Mouse (Mus musculus) erythroid progenitor cell, adult 5-6 weeks (primary cell): Measurements from ENCODE around the gene Tlx2. TPM values are rescaled to one million over a fixed set of nuclear protein-coding genes. Genes with fewer than 3 reads are reported as not detected.

Source experiments
- ATAC-seq: replicated peaks from 2 replicates; pipeline ENCODE4 v1.8.0; 2016; ENCODE audit warnings: moderate number of reproducible peaks, mild to moderate bottlenecking, moderate TSS enrichment, inconsistent platforms; ENCODE audit not compliant: poor library complexity, low FRiP score, severe bottlenecking
- total RNA-seq, 2 experiments: library from RNA; stranded (forward) in 1 of 2; stranded (reverse) in 1 of 2; fragments of 150-400 nt in 1 of 2; fragments of 186-747, 209-891 nt in 1 of 2; gene quantifications; 2 replicates each; pipeline versions ENCODE4 v1.2.3 to v1.2.4; 2015 to 2017; ENCODE audit warnings: low replicate concordance in 2 of 2

The Tlx2 gene
- total RNA-seq, 2 experiments from 2014 or later = not detected

DNA sequence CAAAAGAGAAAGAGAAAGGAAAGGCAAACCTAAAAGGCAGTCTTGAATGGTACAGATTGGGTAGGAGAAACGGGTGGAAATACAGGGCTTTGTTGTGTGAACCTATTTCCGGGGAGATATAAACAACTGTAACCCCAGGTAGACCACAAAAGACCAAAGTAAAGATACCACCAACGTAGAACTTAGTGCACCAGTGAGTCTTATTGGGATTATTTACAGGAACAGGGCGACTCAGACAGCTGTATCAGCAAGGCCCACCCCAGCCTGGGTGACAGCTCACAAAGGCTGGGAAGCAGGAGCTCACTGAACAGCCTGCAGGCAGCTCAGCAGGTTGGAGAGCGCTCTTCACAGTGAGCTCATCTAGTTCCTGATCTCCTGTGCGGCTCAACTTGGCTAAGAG lies 25.9 kb upstream of the Tlx2 start:
- ATAC-seq = 0 out of 2 replicates have a peak, but pooled peaks have one; percentile 32

DNA sequence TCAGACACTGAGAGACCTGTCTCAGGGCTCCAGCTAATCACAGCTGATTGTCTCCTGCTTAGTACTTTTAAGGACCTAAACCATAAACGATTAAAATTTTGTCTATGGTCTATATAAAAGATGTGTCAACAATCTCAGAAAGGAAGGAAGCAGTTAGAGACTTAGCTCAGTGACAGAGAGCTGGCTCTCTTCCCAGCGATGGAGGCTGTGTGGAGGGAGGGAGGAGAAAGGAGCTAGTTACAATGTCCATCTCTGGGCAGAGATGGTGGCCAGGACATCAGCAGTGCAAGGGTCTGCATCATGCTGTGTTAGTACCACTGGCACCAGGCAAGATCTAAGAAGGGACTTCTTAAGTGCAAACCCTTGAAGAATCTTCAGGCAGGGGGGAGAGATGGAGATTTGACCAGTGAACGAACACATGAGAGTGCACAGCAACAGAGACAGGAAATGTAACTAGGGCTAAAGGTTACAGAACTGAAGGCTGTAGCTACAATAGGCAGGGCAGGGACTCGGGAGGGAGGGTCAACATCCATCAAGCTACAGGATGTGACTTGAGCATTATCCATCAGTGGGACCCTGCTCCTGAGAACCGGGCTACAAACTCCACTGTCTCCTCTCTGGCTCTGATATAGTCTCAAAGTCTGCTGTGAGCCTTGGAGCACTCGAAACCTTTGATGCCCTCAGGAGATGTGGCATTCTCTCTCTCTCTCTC lies 22.5 kb upstream of the Tlx2 start:
- no peak for ATAC-seq

DNA sequence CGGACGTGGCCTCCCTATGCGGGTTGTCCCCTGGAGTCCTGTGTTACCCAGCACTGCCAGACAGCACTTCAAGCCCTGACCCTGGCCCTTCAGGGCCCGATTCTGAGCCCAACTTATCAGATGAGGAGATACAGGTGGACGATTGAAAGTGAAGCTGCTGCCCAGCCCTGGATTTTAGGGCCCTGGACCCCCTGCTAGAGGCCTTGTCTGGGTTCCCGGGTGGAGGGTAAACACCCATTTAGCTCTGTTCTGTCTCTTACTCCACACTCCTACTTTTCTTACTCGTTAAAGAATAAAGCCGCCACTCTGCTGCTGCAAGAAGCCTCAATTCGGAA lies 17.8 kb upstream of the Tlx2 start:
- ATAC-seq = 0 out of 2 replicates have a peak, but pooled peaks have one; percentile 30

DNA sequence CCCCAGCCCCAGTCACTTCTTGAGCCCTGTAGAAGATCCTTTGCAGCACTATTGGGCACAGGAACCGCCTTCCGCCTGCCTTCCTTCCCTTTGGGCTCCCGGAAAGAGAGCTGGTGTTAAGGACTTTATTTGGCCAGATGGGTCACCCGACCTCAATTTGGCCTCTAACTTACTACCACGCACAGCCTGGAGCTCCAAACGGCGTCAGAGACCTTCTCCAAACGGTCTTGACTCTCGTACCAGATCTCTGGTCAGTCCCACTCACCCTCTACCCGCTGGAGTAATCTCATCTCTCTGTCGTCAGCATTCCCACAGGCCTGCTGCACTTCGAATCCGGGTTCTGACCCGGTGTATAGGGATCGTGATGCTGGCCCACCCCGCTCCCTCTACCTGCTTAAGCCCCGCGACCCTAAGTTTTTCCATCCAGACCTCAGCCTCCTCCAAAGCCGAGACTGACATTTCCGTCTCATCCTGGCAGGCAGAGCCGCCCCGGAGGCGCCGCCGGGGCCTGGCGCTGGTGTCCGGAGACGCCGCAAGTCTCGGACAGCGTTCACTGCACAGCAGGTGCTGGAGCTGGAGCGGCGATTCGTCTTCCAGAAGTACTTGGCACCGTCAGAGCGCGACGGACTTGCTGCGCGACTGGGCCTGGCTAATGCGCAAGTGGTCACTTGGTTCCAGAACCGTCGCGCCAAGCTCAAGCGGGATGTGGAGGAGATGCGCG lies 17.3 kb upstream of the Tlx2 start:
- no peak for ATAC-seq

DNA sequence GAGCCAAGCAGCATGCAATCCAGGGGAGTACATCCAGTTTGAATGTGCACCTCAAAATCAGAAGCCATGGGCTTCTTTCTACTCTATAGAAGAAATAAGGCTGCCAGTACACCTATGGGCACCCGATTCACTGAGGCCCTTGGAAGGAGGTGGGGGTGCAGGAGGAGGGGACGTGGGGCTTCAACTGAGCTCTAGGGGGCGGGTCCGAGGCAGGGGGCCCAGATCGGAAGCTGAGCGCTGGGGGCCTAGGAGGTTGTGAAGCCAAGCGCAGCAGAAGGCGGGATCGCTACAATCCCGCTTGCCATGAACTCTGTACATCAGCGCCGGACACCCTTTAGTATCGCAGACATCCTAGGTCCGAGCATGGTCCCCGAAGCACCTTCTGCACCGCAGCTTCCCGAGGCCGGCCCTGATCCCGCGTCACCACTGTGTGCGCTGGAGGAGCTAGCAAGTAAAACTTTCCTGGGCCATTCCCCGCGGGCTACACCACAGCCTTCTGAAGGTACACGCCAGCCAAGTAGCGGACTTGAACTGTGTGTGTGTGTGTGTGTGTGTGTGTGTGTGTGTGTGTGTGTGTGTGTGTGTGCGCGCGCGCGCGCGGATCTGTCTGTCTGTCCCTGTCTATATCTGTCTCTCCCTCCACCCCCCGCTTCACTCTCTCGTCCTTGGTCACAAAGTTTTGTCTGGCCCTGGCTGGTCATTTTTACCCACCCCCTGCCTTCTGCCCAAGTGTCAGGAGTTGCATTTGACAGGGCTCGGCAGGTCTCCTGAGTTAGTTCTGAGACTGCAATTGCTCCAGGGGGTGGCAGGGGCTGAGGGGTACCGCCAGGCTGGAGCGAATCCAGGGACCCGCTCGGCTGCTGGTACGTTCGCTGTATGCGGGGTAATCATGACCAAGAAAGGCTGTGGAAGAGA lies 16.3 kb upstream of the Tlx2 start, which contains the start of gene Lbx2:
Gene Lbx2 (plus strand): TSS at position 247 of the 915 bp plus-strand sequence.
- ATAC-seq = no peak

DNA sequence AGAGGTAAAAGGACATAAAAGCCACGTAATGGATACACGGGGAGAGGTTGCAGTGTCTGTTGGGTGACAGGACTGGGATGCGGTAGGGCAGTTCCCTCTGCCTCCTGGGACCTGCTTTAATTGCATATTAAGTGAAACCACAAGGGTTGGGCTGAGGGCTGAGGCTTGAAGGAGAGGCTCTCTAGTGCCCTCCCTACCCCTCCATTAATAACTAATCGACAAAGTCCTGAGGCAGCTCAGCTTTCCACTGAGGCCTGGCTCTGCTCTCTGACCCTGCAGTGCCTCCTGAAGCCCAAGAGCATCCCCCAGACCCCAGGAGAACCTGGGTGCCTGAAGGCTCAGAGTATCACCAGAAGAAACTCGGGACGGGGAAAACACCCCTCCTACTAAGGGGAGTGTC lies 14.4 kb upstream of the Tlx2 start:
- ATAC-seq = no peak

DNA sequence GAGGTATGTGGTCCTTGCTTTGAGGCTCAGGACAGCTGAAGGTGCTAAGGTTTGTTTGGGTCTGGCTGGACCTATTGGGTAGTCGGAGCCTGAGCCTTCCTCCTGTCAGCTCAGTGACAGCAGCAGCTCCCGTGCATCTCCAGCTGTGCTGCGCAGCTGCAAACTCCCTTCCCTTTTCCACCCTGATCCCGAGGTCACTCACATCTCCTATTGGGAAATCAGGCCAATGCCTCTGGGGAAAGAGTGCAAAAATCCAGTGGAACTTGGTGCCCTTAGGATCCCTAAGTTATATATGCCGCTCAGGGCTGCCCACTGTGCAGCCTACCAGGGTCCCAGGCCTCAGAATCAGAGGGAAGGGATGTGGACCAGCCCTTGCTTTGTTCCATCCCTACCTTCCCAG lies 13.4 kb upstream of the Tlx2 start:
- no peak for ATAC-seq

DNA sequence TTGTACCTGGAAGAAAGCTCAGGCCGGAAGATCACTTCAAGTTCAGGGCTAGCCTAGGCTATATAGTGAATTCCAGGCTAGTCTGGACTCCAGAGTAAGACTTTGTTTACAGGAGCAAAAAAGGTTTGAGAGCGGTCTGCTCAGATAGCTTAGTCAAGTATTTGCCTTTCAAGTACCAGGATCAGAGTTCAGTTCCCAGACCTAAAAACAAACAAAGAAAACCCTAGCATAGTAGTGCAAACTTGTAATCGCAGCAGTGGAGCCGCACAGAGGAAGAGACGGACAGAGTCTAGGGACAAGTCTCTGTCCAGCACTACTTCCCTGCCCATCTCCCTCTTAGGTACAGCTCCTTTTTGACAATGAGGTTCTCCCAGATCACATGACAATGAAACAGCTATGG lies 10.1 kb upstream of the Tlx2 start:
- ATAC-seq = no peak

DNA sequence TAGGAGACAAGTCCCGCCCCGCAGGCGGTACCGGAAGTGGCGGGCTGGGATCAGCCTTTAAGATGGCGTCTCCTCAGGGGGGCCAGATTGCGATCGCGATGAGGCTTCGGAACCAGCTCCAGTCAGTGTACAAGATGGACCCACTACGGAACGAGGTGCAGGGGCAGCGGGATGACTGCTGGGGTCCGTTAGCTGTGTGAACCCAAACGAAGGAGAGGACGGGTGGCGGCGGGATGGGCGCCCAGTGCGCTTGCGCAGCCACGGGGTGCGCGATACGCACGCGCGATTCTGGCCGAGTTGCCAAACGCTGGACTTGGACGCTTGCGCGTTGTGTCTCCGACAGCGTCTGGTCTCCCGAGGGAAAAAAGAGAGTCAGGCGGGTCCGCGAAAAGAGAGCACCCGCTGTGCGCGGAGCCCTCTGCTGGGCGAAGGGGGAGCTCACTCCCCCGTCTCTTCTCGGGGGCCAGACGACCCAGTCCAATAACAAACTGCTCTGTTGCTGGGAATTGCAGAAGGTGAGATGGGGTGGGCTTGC lies 8.3 kb upstream of the Tlx2 start:
- peak; percentile 93 for ATAC-seq

DNA sequence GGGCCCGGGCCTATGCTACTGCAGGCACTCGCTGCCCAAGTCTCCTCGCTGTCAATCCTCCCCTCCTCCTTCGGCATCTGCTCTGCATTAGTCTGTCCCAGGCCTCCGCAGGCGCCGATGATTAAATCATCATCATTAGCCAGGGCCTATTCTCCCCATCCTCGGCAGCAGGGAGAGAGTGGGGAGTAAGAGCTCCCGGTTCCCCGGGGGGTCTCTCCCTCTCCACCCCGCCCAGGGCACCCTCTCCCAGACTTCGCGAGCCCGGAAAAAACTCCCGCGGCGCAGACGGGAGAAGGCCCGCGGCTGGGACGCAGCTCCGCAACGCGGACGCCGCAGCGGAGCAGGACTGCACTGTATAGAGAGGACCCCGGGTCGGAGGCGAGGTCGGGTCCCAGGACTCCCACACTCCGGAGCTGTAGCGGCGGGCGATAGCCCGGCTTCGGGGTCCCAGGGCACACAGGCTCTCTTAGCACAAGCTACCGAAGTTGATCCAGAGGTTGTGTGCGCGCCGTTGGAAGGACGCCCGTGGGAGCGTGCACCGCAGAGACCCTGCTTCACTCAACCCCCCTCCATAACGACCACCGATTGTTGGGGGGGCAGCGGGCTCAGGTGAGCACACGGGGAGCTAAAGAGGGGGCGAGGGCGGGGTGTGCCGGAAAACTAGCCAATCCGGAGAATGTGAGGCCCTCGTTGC lies 7.7 kb upstream of the Tlx2 start, which contains the start of gene Pcgf1:
Gene Pcgf1 (plus strand): TSS at position 240 of the 694 bp plus-strand sequence.
- peak; percentile 35 for ATAC-seq

DNA sequence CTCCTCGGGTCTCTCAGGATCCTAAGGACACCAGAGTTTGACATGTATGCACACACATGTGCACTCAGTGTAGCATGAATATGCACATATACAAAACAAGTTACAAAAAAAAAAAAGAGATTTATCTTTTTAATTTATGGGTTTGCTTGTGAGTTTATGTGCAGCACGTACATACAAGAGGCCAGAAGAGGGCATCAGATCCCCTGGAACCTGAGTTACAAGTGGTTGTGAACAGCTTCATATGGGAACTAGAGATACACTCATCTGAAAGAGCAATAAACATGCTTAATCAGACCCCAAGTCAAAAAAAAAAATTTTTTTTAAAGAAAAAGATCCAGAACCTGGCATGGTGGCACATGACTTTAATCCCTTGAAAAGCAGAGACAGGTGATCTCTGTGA lies 4.9 kb upstream of the Tlx2 start:
- ATAC-seq = no peak

DNA sequence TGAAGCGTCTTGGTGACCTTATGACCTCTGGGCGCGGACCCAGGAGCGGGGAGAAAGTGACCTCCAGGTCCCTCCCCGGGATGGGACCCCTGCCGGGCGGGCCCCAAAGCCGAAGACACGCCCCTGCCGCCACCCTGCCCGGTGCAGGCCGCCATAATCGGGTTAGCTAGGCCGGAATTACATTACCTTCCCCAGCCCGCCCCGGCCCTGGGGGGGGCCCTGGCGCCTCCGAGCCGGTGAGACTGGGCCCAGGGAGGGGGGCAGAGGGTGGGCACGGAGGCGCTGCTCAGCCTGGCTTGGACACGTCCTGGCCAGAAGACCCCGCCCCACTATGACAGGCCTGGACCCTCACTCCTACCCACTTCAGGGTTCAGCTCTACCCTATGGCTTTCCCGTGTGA lies 1.1 kb upstream of the Tlx2 start:
- no peak for ATAC-seq

DNA sequence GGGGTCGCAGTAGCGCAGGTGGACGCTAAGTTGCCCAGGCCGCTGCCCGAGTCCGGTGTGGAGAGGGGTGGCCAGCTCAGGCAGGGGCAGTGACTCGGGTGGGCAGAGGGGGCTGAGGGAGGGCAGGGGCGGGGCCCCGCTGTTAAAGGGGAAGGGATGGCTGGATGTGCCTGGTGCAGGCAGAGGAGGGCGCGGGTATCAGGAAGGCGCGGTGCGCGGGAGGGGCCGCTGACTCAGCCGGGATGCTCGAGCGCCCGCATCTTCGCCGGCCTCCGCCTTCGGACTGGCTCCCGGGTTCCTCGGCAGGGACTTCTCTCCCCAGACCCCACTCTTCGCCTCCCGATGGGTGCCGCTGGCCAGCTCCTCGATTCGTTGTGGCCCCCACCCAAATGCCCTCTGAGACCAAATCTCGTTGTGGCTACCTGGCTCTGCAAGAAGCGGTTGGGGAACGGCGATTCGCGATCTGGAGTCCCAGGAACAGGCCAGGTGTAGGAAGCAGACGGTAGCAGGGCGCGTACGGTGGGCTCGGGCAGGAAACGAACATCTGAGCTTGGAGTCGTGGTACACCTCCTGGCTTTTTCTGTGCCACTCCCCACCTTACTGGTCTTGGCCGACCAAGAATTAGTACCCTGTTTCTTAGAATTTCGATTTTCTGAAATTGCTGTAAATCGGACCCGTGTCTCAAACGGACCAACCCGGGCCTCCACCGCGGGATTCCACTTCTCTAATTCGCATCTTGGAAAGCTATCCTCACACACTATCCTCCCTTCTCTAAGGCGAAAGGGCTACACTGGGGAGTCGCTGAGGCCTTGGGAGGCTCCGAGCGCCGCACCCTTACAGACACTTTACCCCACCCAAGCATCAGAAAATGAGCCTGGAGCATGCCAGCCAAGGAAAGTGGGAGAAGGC lies 472 bp upstream of the Tlx2 start:
- ATAC-seq = peak; percentile 44; the same call in 1 of the 2 replicates

DNA sequence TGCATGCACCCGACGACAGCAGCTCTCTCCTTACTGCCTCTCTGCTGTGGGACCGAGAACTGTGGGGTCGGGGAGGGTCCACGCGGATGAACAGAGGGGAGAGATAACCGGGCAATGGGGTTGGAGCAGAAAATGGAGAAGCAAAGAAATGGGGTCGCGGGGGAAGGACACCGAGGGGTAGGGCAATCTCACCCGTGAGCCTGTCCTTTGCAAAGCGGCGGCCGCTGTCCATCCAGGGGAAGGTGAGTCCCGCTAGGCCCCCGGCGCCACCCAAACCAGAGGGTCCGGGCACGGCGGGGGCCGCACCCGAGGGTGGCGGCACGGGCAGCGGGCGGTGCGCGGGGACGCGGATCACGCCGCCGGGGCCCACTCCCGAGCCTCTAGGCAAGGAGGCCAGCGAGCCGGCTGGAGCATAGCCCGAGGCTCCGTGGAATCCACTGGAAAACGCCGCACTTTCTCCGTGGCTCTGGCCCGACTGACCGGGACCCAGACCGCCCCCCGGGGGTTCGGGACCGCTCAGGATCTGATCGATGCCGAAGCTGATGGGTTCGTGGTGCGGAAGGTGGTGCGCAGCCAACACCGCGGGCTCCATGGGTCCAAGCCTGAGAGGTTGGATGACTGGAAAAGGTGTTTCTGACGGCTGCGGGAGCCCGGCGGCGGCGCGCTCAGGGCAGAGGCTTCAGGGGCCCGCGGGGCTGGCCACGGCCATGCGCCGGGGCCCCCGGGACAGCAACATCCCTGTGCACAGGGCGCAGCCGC lies 426 bp downstream of the Tlx2 start:
- ATAC-seq = no peak

DNA sequence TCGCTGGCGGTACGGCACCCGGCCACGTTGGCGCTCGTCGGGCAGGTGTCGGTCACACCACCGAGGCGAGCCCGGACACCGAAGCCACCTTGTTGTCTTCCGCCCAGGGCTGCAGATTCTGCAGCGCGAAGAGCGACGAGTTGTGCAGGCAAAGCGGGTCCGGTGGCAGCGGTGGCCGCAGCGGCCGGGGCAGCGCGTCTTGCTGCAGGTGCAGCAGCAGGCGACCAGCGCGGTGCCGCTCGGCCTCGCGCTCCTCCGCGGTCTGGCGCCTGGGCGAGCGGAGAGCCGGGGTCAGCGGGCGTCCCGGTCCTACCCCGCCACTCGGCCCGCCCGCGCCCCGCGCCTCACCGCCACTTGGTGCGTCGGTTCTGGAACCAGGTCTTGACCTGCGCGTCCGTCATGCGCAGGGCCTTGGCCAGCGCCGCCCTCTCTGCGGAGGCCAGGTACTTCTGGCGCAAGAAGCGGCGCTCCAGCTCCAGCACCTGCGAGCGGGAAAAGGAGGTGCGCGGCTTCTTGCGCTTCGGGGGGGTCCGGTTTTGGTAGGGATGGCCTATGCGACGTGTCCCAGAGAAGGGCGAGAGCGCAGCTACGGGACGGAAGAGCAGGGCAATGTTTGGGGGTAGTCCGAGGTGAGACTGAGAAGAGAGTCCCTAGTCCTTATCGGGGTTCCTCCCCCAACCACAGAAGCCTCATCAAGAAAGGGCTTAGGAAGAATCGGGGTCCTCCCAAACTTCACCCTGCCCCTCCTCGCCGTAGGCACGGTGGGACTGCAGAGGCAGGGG lies 1.2 kb downstream of the Tlx2 start:
- no peak for ATAC-seq

DNA sequence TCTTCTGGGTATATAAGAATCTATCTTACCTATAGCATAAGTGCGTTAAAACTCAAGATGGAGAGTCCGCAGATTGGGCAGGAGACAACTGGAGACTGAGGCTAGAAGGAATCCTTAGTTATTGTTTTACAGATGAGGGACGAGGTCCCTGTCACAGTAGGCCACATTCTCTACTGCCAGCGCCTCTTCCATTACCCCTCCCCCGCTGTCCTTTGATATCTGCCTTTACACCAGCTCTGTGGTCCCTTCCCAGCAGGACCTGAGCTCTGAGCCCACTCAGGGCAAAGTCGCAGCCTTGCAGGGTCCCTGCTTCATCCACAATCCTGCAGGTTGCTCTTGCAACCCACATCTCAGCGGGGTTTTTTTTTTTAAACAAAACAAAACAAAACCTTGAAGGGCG lies 1.9 kb downstream of the Tlx2 start:
- ATAC-seq = no peak

DNA sequence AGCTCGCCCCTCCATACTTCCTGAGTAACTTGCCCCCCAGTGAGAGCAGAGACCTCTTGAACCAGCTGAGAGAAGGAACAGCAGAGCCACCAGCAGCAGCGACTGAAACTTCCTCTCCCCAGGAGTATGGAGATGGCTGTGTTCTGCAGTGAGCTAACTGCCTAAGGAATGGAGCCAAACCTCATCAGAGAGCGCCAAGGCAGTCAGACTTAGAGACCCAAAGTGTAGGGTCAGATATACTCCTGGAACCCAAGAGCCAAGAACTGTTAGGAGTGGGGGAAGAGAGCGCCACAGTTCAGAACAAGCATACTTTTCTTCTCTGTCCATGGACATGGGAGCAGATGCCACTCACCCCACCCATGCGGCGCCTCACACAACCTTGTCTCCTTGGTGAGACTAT lies 3.7 kb downstream of the Tlx2 start:
- no peak for ATAC-seq
